22 mouse cellular contexts compared by ENCODE assay signal in the genomic region with DNA sequence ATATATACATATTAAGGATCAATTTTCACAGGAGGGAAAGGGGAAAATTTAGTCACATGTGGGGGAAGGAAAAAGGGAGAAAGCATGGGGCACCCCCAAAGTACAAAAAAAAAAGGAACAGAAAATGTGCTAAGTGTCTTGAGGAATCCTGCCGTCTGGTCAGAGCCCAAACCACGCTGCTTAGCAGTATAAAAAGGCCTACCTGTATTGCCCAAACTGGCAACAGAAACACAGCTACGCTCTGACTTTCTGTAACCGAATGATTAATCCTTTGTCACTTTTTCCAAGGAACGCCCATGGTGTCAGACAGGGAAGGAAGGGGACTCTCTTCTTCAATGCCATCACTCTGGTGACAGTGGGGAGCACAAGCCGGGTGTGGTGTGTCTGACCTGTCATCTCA. TPM values are rescaled to one million over a fixed set of nuclear protein-coding genes. Genes with fewer than 3 reads are reported as not detected.
DNase-seq lines count a peak whose midpoint lies in the region; ATAC-seq and TF ChIP-seq lines count a peak whose summit lies in the region.
"Had no signal": no experiment of that assay in that cellular context is flagged by ENCODE, and none has a peak within 500 bp of the region (broad histone marks: within the 10 kb centered on the region; RNA-seq: fewer than 3 reads in every experiment).

No protein-coding gene starts in this region.

- H3K27me3 ChIP-seq in liver, embryonic 12.5 days (replicated peaks): peaks cover 6% of the 10 kb centered on the region; the same call in 1 of the 2 replicates
- no peaks in the 10 kb centered on the region for H3K27me3 ChIP-seq in liver, embryonic 11.5 days (replicated peaks; ENCODE audit: control insufficient read depth, insufficient read depth, low read length)
- no peaks in the 10 kb centered on the region for H3K27me3 ChIP-seq in CH12.LX (replicated peaks)
- H3K27me3 ChIP-seq in stomach, postnatal 0 days (ENCODE audit: control insufficient read depth, insufficient read depth, low read length): no peaks in the 10 kb centered on the region
- H3K27me3 ChIP-seq: forebrain, embryonic 13.5 days; heart, embryonic 12.5 days; hindbrain, embryonic 15.5 days; Patski had no signal

- no peak for ATAC-seq in liver, embryonic 12.5 days
- no peak for ATAC-seq in liver, embryonic 11.5 days (replicated peaks; ENCODE audit: low FRiP score)
- ATAC-seq in stomach, postnatal 0 days (ENCODE audit: low FRiP score, low TSS enrichment): no peak
- ATAC-seq: activated CD4-positive, CD25-positive, alpha-beta regulatory T cell, adult 4 months; CD4-positive, CD25-positive, alpha-beta regulatory T cell, adult 4 months; forebrain, embryonic 13.5 days; forebrain, postnatal 0 days; intestine, embryonic 16.5 days; Patski had no signal

- dilution Hi-C loops in CH12.LX (cut with MboI; ENCODE audit: extremely low pct_ligation_motif_present, extremely low pct_unique_long_range_greater_than_20kb, low sequenced_read_pairs): no loop called here

- TF ChIP-seq CTCF in gastrocnemius, adult 2 months (IDR thresholded peaks at IDR 0.05): no peak
- no peak for TF ChIP-seq CTCF in CH12.LX (conservative IDR thresholded peaks at IDR 0.05 in 1 of 2, IDR thresholded peaks at IDR 0.05 in 1 of 2; ENCODE audit: low read depth in 2 of 2, low read length in 2 of 2)
- no peak for TF ChIP-seq CTCF in stomach, postnatal 0 days (IDR thresholded peaks at IDR 0.05; ENCODE audit: low read depth)

- in situ Hi-C loops in CH12.LX (cut with MboI; ENCODE audit: low pct_ligation_motif_present, low pct_unique_long_range_greater_than_20kb, low sequenced_read_pairs): no loop called here

- intact Hi-C loops in gastrocnemius, adult 2 months (cut with DNase I): no loop called here

- peaks cover 98% of the 10 kb centered on the region for H3K4me1 ChIP-seq in liver, embryonic 12.5 days
- H3K4me1 ChIP-seq in liver, embryonic 11.5 days (replicated peaks; ENCODE audit: control insufficient read depth, insufficient read depth, low read length): peaks cover 51% of the 10 kb centered on the region
- peaks cover 70 to 100% of the 10 kb centered on the region in 2 experiments for H3K4me1 ChIP-seq in CH12.LX (ENCODE audit: control insufficient read depth in 1 of 2, insufficient read depth in 2 of 2)
- no peaks in the 10 kb centered on the region for H3K4me1 ChIP-seq in stomach, postnatal 0 days (replicated peaks; ENCODE audit: control insufficient read depth, insufficient read depth)
- H3K4me1 ChIP-seq: forebrain, embryonic 13.5 days had no signal

- TF ChIP-seq RAD21 in CH12.LX (IDR thresholded peaks at IDR 0.05; ENCODE audit: low read depth, low read length): no peak; the same call in 1 of the 2 replicates

- WGBS in liver, embryonic 12.5 days (ENCODE audit: insufficient replicate concordance): 73% methylated on average over 6 of the region's 6 CpGs
- 80% methylated on average over 6 of the region's 6 CpGs for WGBS in liver, embryonic 11.5 days
- WGBS in stomach, postnatal 0 days: 75% methylated on average over 6 of the region's 6 CpGs

- H3K9me3 ChIP-seq in liver, embryonic 12.5 days (replicated peaks): no peaks in the 10 kb centered on the region
- no peaks in the 10 kb centered on the region for H3K9me3 ChIP-seq in liver, embryonic 11.5 days (ENCODE audit: control insufficient read depth, low read length)
- H3K9me3 ChIP-seq in CH12.LX (replicated peaks; ENCODE audit: low read length): no peaks in the 10 kb centered on the region
- H3K9me3 ChIP-seq in stomach, postnatal 0 days (ENCODE audit: control insufficient read depth, low read length): no peaks in the 10 kb centered on the region
- H3K9me3 ChIP-seq: embryonic facial prominence, embryonic 10.5 days; forebrain, embryonic 13.5 days; heart, embryonic 12.5 days; hindbrain, embryonic 15.5 days had no signal

- H3K27ac ChIP-seq in gastrocnemius, adult 2 months: peak overlapping the region; percentile 83
- H3K27ac ChIP-seq in liver, embryonic 12.5 days: peak overlapping the region; percentile 7; the same call in 1 of the 2 replicates
- H3K27ac ChIP-seq in liver, embryonic 11.5 days (ENCODE audit: low read depth, low read length): no peak overlapping the region
- H3K27ac ChIP-seq in CH12.LX (ENCODE audit: insufficient read depth, low read depth): peak overlapping the region; percentile 78
- no peak overlapping the region for H3K27ac ChIP-seq in stomach, postnatal 0 days (replicated peaks)
- H3K27ac ChIP-seq: embryonic facial prominence, embryonic 10.5 days; forebrain, embryonic 13.5 days; hindbrain, embryonic 15.5 days had no signal

- peak; percentile 94 for TF ChIP-seq EP300 in CH12.LX (IDR thresholded peaks at IDR 0.05; ENCODE audit: low read length)
- no peak for TF ChIP-seq EP300 in stomach, postnatal 0 days (optimal IDR thresholded peaks at IDR 0.05)

- H3K79me2 ChIP-seq in CH12.LX (replicated peaks; ENCODE audit: control insufficient read depth, extremely low read depth, insufficient read depth, poor library complexity, severe bottlenecking): peaks cover 62% of the 10 kb centered on the region

- no peak overlapping the region for H3K9ac ChIP-seq in liver, embryonic 12.5 days
- no peak overlapping the region for H3K9ac ChIP-seq in liver, embryonic 11.5 days (ENCODE audit: low read depth, low read length)
- H3K9ac ChIP-seq in CH12.LX (ENCODE audit: insufficient read depth, low read depth): 0 out of 2 replicates have a peak overlapping the region, but pooled peaks have one; percentile 10
- no peak overlapping the region for H3K9ac ChIP-seq in stomach, postnatal 0 days (ENCODE audit: low read length)
- H3K9ac ChIP-seq: forebrain, embryonic 13.5 days; forebrain, postnatal 0 days; heart, embryonic 12.5 days; hindbrain, embryonic 15.5 days had no signal

- no peak; the same call in 1 of the 2 replicates for TF ChIP-seq POLR2A in CH12.LX (IDR thresholded peaks at IDR 0.05; ENCODE audit: low read depth, low read length)

- H3K4me2 ChIP-seq in liver, embryonic 12.5 days: no peak overlapping the region
- H3K4me2 ChIP-seq in liver, embryonic 11.5 days: no peak overlapping the region
- H3K4me2 ChIP-seq in CH12.LX (ENCODE audit: insufficient read depth, low read depth, poor library complexity, severe bottlenecking): peak overlapping the region; percentile 21; the same call in 1 of the 2 replicates
- H3K4me2 ChIP-seq in stomach, postnatal 0 days (replicated peaks; ENCODE audit: low read depth): no peak overlapping the region
- H3K4me2 ChIP-seq: forebrain, embryonic 13.5 days; heart, embryonic 12.5 days; hindbrain, embryonic 15.5 days had no signal

- peak overlapping the region; percentile 17 for H3K4me3 ChIP-seq in gastrocnemius, adult 2 months
- H3K4me3 ChIP-seq in liver, embryonic 12.5 days: no peak overlapping the region
- H3K4me3 ChIP-seq in liver, embryonic 11.5 days (ENCODE audit: low read depth, low read length): no peak overlapping the region
- H3K4me3 ChIP-seq in CH12.LX (replicated peaks in 1 of 3; ENCODE audit: low read depth in 2 of 3, low read length in 2 of 3, poor library complexity in 1 of 3): no peak overlapping the region
- H3K4me3 ChIP-seq in stomach, postnatal 0 days (ENCODE audit: low read depth, low read length): no peak overlapping the region
- H3K4me3 ChIP-seq: embryonic facial prominence, embryonic 10.5 days; forebrain, embryonic 13.5 days; heart, embryonic 12.5 days; hindbrain, embryonic 15.5 days had no signal

- H3K36me3 ChIP-seq in liver, embryonic 12.5 days: 0 out of 2 replicates have a peak, but pooled peaks cover 4% of the 10 kb centered on the region
- H3K36me3 ChIP-seq in liver, embryonic 11.5 days (ENCODE audit: control insufficient read depth, insufficient read depth, low read length): no peaks in the 10 kb centered on the region
- peaks cover 47 to 95% of the 10 kb centered on the region in 2 experiments for H3K36me3 ChIP-seq in CH12.LX (replicated peaks in 1 of 2; ENCODE audit: control insufficient read depth in 1 of 2, insufficient read depth in 1 of 2, low read length in 1 of 2)
- H3K36me3 ChIP-seq in stomach, postnatal 0 days (ENCODE audit: control insufficient read depth, insufficient read depth, low read length): no peaks in the 10 kb centered on the region
- H3K36me3 ChIP-seq: heart, embryonic 12.5 days had no signal

- DNase-seq in adrenal gland, adult 2 months: peak; percentile 38
- no peak for DNase-seq in adrenal gland, postnatal 4 days (ENCODE audit: low spot score in 2 of 2)
- DNase-seq in gastrocnemius, adult 2 months: no peak
- DNase-seq in gastrocnemius, postnatal 25 days: no peak
- no peak for DNase-seq in liver, embryonic 11.5 days (ENCODE audit: low spot score)
- DNase-seq in CH12.LX (ENCODE audit: extremely low read depth): peak; percentile 80
- no peak for DNase-seq in stomach, postnatal 0 days (ENCODE audit: low spot score)
- DNase-seq: adrenal gland, postnatal 25 days; B cell, adult 2 months; forebrain, postnatal 0 days; gastrocnemius, postnatal 36 days; heart, adult 11 months; heart, postnatal 36 days had no signal

TF ChIP-seq in CH12.LX, 34 proteins besides CTCF, POLR2A, EP300 and RAD21 (continues in another document):
- TF ChIP-seq E2F4 (IDR thresholded peaks at IDR 0.05; ENCODE audit: insufficient replicate concordance, low read depth, low read length): no peak
- peak; percentile 89 for TF ChIP-seq MYC (IDR thresholded peaks at IDR 0.05; ENCODE audit: low read depth, low read length)
- TF ChIP-seq MEF2A (IDR thresholded peaks at IDR 0.05; ENCODE audit: borderline replicate concordance, low read depth, low read length): peak; percentile 90
- no peak for TF ChIP-seq ELF1 (IDR thresholded peaks at IDR 0.05; ENCODE audit: low read depth, low read length)
- peak; percentile 93 for TF ChIP-seq ETS1 (conservative IDR thresholded peaks at IDR 0.05; ENCODE audit: low read depth, low read length)
- TF ChIP-seq JUND (conservative IDR thresholded peaks at IDR 0.05; ENCODE audit: low read depth, low read length): peak; percentile 90
- TF ChIP-seq POLR2AphosphoS2 (IDR thresholded peaks at IDR 0.05; ENCODE audit: low read depth, low read length): peak; percentile 39; the same call in 1 of the 2 replicates
- peak; percentile 76 for TF ChIP-seq BHLHE40 (IDR thresholded peaks at IDR 0.05; ENCODE audit: low read depth, low read length)
- no peak for TF ChIP-seq KAT2A (IDR thresholded peaks at IDR 0.05; ENCODE audit: insufficient replicate concordance, low read length)

RNA-seq across cellular contexts. Expression of gene Sh3bp5, which starts 30.2 kb away (rescaled TPM):
- 100 to 1,000 TPM; 111 to 164 TPM for total RNA-seq in adrenal gland, adult 2 months (2021)
- polyA plus RNA-seq in adrenal gland, adult 2 months (2012; rRNA removed): 21.1 and 28.5 TPM in 2 replicates
- total RNA-seq in adrenal gland, postnatal 4 days (2021): 100 to 1,000 TPM; 136 to 140 TPM
- total RNA-seq in gastrocnemius, adult 2 months (2021): 10 to 100 TPM; 55.1 to 58.5 TPM
- 10 to 100 TPM; 33.9 to 46.8 TPM for total RNA-seq in gastrocnemius, postnatal 25 days (2021)
- 13.8 and 15.1 TPM in 2 replicates for polyA plus RNA-seq in liver, embryonic 12.5 days (2016; fragmentation: Nextera tagmentation; extraction: Ambion mirVana)
- 15.0 and 17.3 TPM in 2 replicates for polyA plus RNA-seq in liver, embryonic 11.5 days (2014; fragmentation: Nextera tagmentation; extraction: Ambion mirVana)
- total RNA-seq in CH12.LX (2012; rRNA removed) (50.2 and 64.6 TPM in 2 replicates), CH12.LX (2014; rRNA removed) (53.0 and 57.4 TPM in 2 replicates)
- 158 and 164 TPM in 2 replicates for polyA plus RNA-seq in CH12.LX (2012; ENCODE audit: insufficient read length, low read depth)
- polyA plus RNA-seq in stomach, postnatal 0 days (2015; fragmentation: Nextera tagmentation; extraction: Ambion mirVana): 9.9 and 10.9 TPM in 2 replicates

Comparison
In these comparisons a context has a peak if more than half of its experiments do, and no peak if none do; other contexts are left out.
1. DNase-seq: peak in adrenal gland, adult 2 months (single experiment) and CH12.LX (single experiment); none in adrenal gland, postnatal 4 days (0 of 2), gastrocnemius, adult 2 months (single experiment), gastrocnemius, postnatal 25 days (single experiment), liver, embryonic 11.5 days (single experiment) and stomach, postnatal 0 days (single experiment).
2. H3K27ac ChIP-seq: peak in gastrocnemius, adult 2 months (single experiment), liver, embryonic 12.5 days (single experiment) and CH12.LX (single experiment); none in liver, embryonic 11.5 days (single experiment) and stomach, postnatal 0 days (single experiment).